Mouse (Mus musculus) ES-E14 (cell line): ENCODE results near the gene Plekho1.

Experiments used
- HCFC1 ChIP-seq: IDR thresholded peaks from 2 replicates; pipeline ENCODE4 v1.6.1; 2012; ENCODE audit warnings: low read length, inconsistent platforms, borderline replicate concordance; ENCODE audit not compliant: insufficient read depth
- ZC3H11A ChIP-seq: IDR thresholded peaks from 2 replicates; pipeline ENCODE4 v1.6.1; 2012; ENCODE audit warnings: low read depth, mild to moderate bottlenecking, inconsistent platforms, low read length, borderline replicate concordance

DNA sequence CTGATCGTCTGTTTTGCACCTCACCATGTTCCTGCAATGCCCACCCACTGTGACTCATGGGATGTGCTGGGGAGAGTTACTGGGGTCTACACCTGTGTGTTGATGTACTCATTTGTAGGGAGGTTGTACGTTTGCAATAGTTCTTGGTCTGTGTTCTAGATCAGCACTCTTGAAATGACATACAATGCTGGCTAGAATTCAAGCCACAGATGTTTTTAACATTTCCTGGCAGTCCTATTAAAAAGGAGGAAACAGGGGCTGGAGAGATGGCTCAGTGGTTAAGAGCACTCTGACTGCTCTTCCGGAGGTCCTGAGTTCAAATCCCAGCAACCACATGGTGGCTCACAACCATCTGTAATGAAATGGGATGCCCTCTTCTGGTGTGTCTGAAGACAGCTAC is 42.3 kb downstream of the Plekho1 start:
- TF ChIP-seq ZC3H11A (no peak), HCFC1 (no peak)
